Mouse (Mus musculus) hindbrain, embryonic 14.5 days (tissue): ENCODE data around the gene Prdx6. TPM values are rescaled to one million over a fixed set of nuclear protein-coding genes. Genes with fewer than 3 reads are reported as not detected.
"Not testable (repeated sequence)": the region's sequence is repeated elsewhere in the genome, so short reads cannot be mapped to it uniquely, and the experiment has no call there.

Experiments
- ATAC-seq: fragments of 200-750 bp; cut with Nextera tagmentation; 2 replicates; pipeline ENCODE4 v1.8.0; 2017; ENCODE audit warnings: moderate number of reproducible peaks, mild to moderate bottlenecking, moderate TSS enrichment, moderate library complexity; ENCODE audit not compliant: low FRiP score
- DNase-seq: peaks from one replicate; pipeline ENCODE4 v3.0.0-alpha.2; 2015; ENCODE audit warnings: low spot score
- H3K27ac ChIP-seq: fragments of 300-500 bp; sonication (generic); 2 replicates; pipeline ENCODE4 v1.5.1; 2014; ENCODE audit warnings: mild to moderate bottlenecking, moderate library complexity
- H3K27me3 ChIP-seq: fragments of 300-500 bp; sonication (generic); 2 replicates; pipeline ENCODE4 v1.6.1; 2014; ENCODE audit warnings: mild to moderate bottlenecking, low read length, mixed read lengths; ENCODE audit not compliant: control insufficient read depth, insufficient read depth
- H3K36me3 ChIP-seq: fragments of 300-500 bp; sonication (generic); replicated peaks from 2 replicates; pipeline ENCODE4 v1.6.1; 2014; ENCODE audit not compliant: control insufficient read depth, insufficient read depth
- H3K4me1 ChIP-seq: fragments of 300-500 bp; sonication (generic); replicated peaks from 2 replicates; pipeline ENCODE4 v1.6.1; 2014; ENCODE audit warnings: antibody characterized with exemption, low read length, mixed read lengths; ENCODE audit not compliant: control insufficient read depth, insufficient read depth
- H3K4me2 ChIP-seq: fragments of 300-500 bp; sonication (generic); replicated peaks from 2 replicates; pipeline ENCODE4 v1.6.1; 2014; ENCODE audit warnings: mild to moderate bottlenecking, moderate library complexity
- H3K4me3 ChIP-seq: fragments of 300-500 bp; sonication (generic); replicated peaks from 2 replicates; pipeline ENCODE4 v1.5.1; 2014; ENCODE audit warnings: mild to moderate bottlenecking, low read length
- H3K9ac ChIP-seq: fragments of 300-500 bp; sonication (generic); 2 replicates; pipeline ENCODE4 v1.6.1; 2014
- H3K9me3 ChIP-seq: fragments of 300-500 bp; sonication (generic); 2 replicates; pipeline ENCODE4 v1.6.1; 2016; ENCODE audit warnings: low read length; ENCODE audit not compliant: control insufficient read depth
- WGBS: fragments of 180-500 bp; shearing (Covaris S2); extraction: QIAGEN DNeasy Blood & Tissue Kit; methylation state at CpG from one replicate; pipeline ENCODE4 v1.1.7; 2014; 5-methylcytosine and 5-hydroxymethylcytosine counted together
- polyA plus RNA-seq: library from polyadenylated mRNA; unstranded; fragments of >200 nt; fragmentation: Nextera tagmentation; extraction: Ambion mirVana; gene quantifications from 2 replicates; pipeline ENCODE4 v1.2.1, GENCODE M21; 2014

The Prdx6 gene
- polyA plus RNA-seq, 1 experiment from 2014 or later, result 199 TPM

- Histone ChIP-seq H3K27ac (no peak overlapping the region), H3K9me3 (no peaks in the 10 kb centered on the region), H3K9ac (no peak overlapping the region), H3K4me2 (no peak overlapping the region), H3K27me3 (no peaks in the 10 kb centered on the region), H3K36me3 (peaks cover 27% of the 10 kb centered on the region), H3K4me1 (peaks cover 22% of the 10 kb centered on the region), H3K4me3 (no peak overlapping the region)
- 77% methylated on average over 3 of the region's 3 CpGs for WGBS
- no peak for ATAC-seq
- no peak for DNase-seq
Observed at GRCm38 (mm10) chr1:161247176-161247575, 3.8 kb downstream of the Prdx6 start.

GRCm38 (mm10) chr1:161237750-161238149, 13.3 kb downstream of the Prdx6 start:
- H3K4me2 ChIP-seq, result no peak overlapping the region
- H3K9ac ChIP-seq, result no peak overlapping the region
- H3K27ac ChIP-seq, result no peak overlapping the region
- H3K4me1 ChIP-seq, result no peaks in the 10 kb centered on the region
- whole genome bisulfite sequencing, result 97% methylated on average over 4 of the region's 4 CpGs
- peaks cover 53% of the 10 kb centered on the region for H3K36me3 ChIP-seq
- H3K9me3 ChIP-seq, result no peaks in the 10 kb centered on the region
- no peak overlapping the region for H3K4me3 ChIP-seq
- DNase-seq (no peak), ATAC-seq (no peak)
- H3K27me3 ChIP-seq, result no peaks in the 10 kb centered on the region

GRCm38 (mm10) chr1:161237339-161237738, 13.7 kb downstream of the Prdx6 start:
- no peak overlapping the region for H3K27ac ChIP-seq
- H3K27me3 ChIP-seq, result no peaks in the 10 kb centered on the region
- peaks cover 49% of the 10 kb centered on the region for H3K36me3 ChIP-seq
- H3K4me3 ChIP-seq, result no peak overlapping the region
- no peak overlapping the region for H3K9ac ChIP-seq
- WGBS, result 98% methylated on average over 7 of the region's 7 CpGs
- no peaks in the 10 kb centered on the region for H3K4me1 ChIP-seq
- no peak overlapping the region for H3K4me2 ChIP-seq
- no peaks in the 10 kb centered on the region for H3K9me3 ChIP-seq
- no peak for DNase-seq
- ATAC-seq, result no peak

GRCm38 (mm10) chr1:161233226-161233839, 17.7 kb downstream of the Prdx6 start:
- H3K4me3 ChIP-seq, result no peak overlapping the region
- H3K27me3 ChIP-seq, result no peaks in the 10 kb centered on the region
- H3K4me1 ChIP-seq, result no peaks in the 10 kb centered on the region
- no peak overlapping the region for H3K27ac ChIP-seq
- 79% methylated on average over 13 of the region's 13 CpGs for WGBS
- H3K9me3 ChIP-seq, result no peaks in the 10 kb centered on the region
- DNase-seq, result no peak
- H3K4me2 ChIP-seq, result no peak overlapping the region
- H3K36me3 ChIP-seq, result peaks cover 17% of the 10 kb centered on the region
- no peak for ATAC-seq
- no peak overlapping the region for H3K9ac ChIP-seq

- Histone ChIP-seq H3K9me3 (no peaks in the 10 kb centered on the region), H3K4me2 (no peak overlapping the region), H3K4me1 (no peaks in the 10 kb centered on the region), H3K27ac (no peak overlapping the region), H3K4me3 (no peak overlapping the region), H3K36me3 (peaks cover 6% of the 10 kb centered on the region), H3K9ac (no peak overlapping the region), H3K27me3 (no peaks in the 10 kb centered on the region)
- 95% methylated on average over 5 of the region's 5 CpGs for WGBS
- ATAC-seq, result no peak
- no peak for DNase-seq
Observed at GRCm38 (mm10) chr1:161232181-161232580, 18.8 kb downstream of the Prdx6 start.

- no peak overlapping the region for H3K9ac ChIP-seq
- H3K4me1 ChIP-seq, result no peaks in the 10 kb centered on the region
- 0 out of 2 replicates have a peak, but pooled peaks have one; percentile 59 for ATAC-seq
- WGBS, result 29% methylated on average over 5 of the region's 5 CpGs
- H3K4me2 ChIP-seq, result no peak overlapping the region
- no peak overlapping the region for H3K27ac ChIP-seq
- H3K9me3 ChIP-seq, result no peaks in the 10 kb centered on the region
- no peak overlapping the region for H3K4me3 ChIP-seq
- H3K36me3 ChIP-seq, result no peaks in the 10 kb centered on the region
- peak; percentile 80 for DNase-seq
- no peaks in the 10 kb centered on the region for H3K27me3 ChIP-seq
Observed at GRCm38 (mm10) chr1:161224837-161225236, 26.2 kb downstream of the Prdx6 start.

GRCm38 (mm10) chr1:161219816-161220215, 31.2 kb downstream of the Prdx6 start:
- 63% methylated on average over 3 of the region's 3 CpGs for WGBS
- Histone ChIP-seq H3K4me3 (no peak overlapping the region), H3K4me2 (no peak overlapping the region), H3K9me3 (no peaks in the 10 kb centered on the region), H3K9ac (no peak overlapping the region), H3K27me3 (no peaks in the 10 kb centered on the region), H3K36me3 (no peaks in the 10 kb centered on the region), H3K4me1 (no peaks in the 10 kb centered on the region), H3K27ac (no peak overlapping the region)
- no peak for DNase-seq
- ATAC-seq, result no peak; the same call in 1 of the 2 replicates

- Histone ChIP-seq H3K27me3 (no peaks in the 10 kb centered on the region), H3K4me3 (no peak overlapping the region), H3K9ac (no peak overlapping the region), H3K9me3 (no peaks in the 10 kb centered on the region), H3K36me3 (no peaks in the 10 kb centered on the region), H3K4me2 (no peak overlapping the region), H3K27ac (no peak overlapping the region), H3K4me1 (no peaks in the 10 kb centered on the region)
- no peak for ATAC-seq
- no peak for DNase-seq
- 31% methylated on average over 4 of the region's 4 CpGs for WGBS
Observed at GRCm38 (mm10) chr1:161214465-161214864, 36.6 kb downstream of the Prdx6 start.

- Histone ChIP-seq H3K9ac (no peak overlapping the region), H3K36me3 (no peaks in the 10 kb centered on the region), H3K27ac (no peak overlapping the region), H3K4me3 (no peak overlapping the region), H3K4me2 (no peak overlapping the region), H3K27me3 (no peaks in the 10 kb centered on the region), H3K4me1 (no peaks in the 10 kb centered on the region), H3K9me3 (no peaks in the 10 kb centered on the region)
- ATAC-seq (no peak), DNase-seq (no peak)
- 78% methylated on average over 5 of the region's 5 CpGs for WGBS
Observed at GRCm38 (mm10) chr1:161199856-161200255, 51.2 kb downstream of the Prdx6 start.

- WGBS, result 42% methylated on average over 11 of the region's 11 CpGs
Observed at GRCm38 (mm10) chr1:161196364-161196763, 54.7 kb downstream of the Prdx6 start.

More at GRCm38 (mm10) chr1:161196364-161196763, 54.7 kb downstream of the Prdx6 start:
- H3K4me1 ChIP-seq, H3K9me3 ChIP-seq, H3K27me3 ChIP-seq, H3K36me3 ChIP-seq, ATAC-seq, DNase-seq: not testable (repeated sequence)
- Histone ChIP-seq H3K4me3 (peak overlapping the region; percentile 37), H3K4me2 (peak overlapping the region; percentile 73), H3K27ac (peak overlapping the region; percentile 65; the same call in 1 of the 2 replicates), H3K9ac (peak overlapping the region; percentile 47; the same call in 1 of the 2 replicates)
